Mouse (Mus musculus) heart, postnatal 10 days (tissue): ENCODE measurements at regions not wholly inside any gene's neighbourhood (a gene's known extent, or its start where the extent isn't known, plus 50 kb on each side); places are given as distances from the start of the nearest gene placed in this dataset.
A peak's percentile ranks its signal among the peaks of the same experiment; 100 is the strongest.

Source experiments
- DNase-seq, 2 experiments: peaks; one replicate each; pipeline ENCODE4 v3.0.0; 2021
- intact Hi-C: fragments of 180-260 bp; cut with DNase I; formaldehyde crosslinking; loops from one replicate; pipeline ENCODE4 v1.15.1; 2025

- DNase-seq = no peak
- intact Hi-C loops = no loop called here
These were observed 743.1 kb downstream of the Stim2 start for GRCm38 (mm10) chr5:54741440-54741839.

GRCm38 (mm10) chr5:54746973-54747372 lies 748.7 kb downstream of the Stim2 start:
- intact Hi-C loops = no loop called here

GRCm38 (mm10) chr5:54753372-54753771 lies 755.1 kb downstream of the Stim2 start:
- intact Hi-C loops = no loop called here
- no peak for DNase-seq

More at GRCm38 (mm10) chr5:54746973-54747372, 748.7 kb downstream of the Stim2 start:
- DNase-seq = no peak

GRCm38 (mm10) chr5:54759657-54760056 lies 761.4 kb downstream of the Stim2 start:
- intact Hi-C loops = no loop called here
- no peak for DNase-seq

- intact Hi-C loops = no loop called here
- no peak for DNase-seq
These were observed 764.7 kb downstream of the Stim2 start for GRCm38 (mm10) chr5:54763019-54763418.

GRCm38 (mm10) chr5:54796953-54797450 lies 798.7 kb downstream of the Stim2 start:
- intact Hi-C loops = loop anchor here (5.0 to 10.0 kb wide), 2 partner anchors 350 to 642 kb away; no protein-coding TSS in a partner anchor
- DNase-seq = peak; percentile 32 to 55

- no peak for DNase-seq
- intact Hi-C loops = no loop called here
These were observed 828.8 kb downstream of the Stim2 start for GRCm38 (mm10) chr5:54827076-54827475.
